In genomic region chr5:134907135-134907534, GRCm38 (mm10) we compare ENCODE assay signal across 1 mouse cellular context.
TF ChIP-seq lines count a peak whose summit lies in the region.

No protein-coding gene starts in this region.

TF ChIP-seq in MEL, 35 proteins besides CTCF, POLR2A, EP300 and RAD21 (continued from another document):
- TF ChIP-seq SMC3 (IDR thresholded peaks at IDR 0.05; ENCODE audit: low read depth, low read length) (peak; percentile 99), POLR2AphosphoS5 (IDR thresholded peaks at IDR 0.05; ENCODE audit: borderline replicate concordance, low read depth, low read length) (no peak), ZC3H11A (IDR thresholded peaks at IDR 0.05; ENCODE audit: low read depth, low read length) (peak; percentile 97), ZMIZ1 (IDR thresholded peaks at IDR 0.05; ENCODE audit: low read depth, low read length) (no peak), USF2 (IDR thresholded peaks at IDR 0.05; ENCODE audit: borderline replicate concordance in 1 of 2, insufficient read depth in 1 of 2, low read depth in 1 of 2, low read length in 2 of 2) (no peak), MXI1 (IDR thresholded peaks at IDR 0.05; ENCODE audit: low read depth, low read length) (peak; percentile 52), E2F4 (IDR thresholded peaks at IDR 0.05; ENCODE audit: borderline replicate concordance, low read depth, low read length) (no peak)
